Mouse (Mus musculus): ENCODE measurements around the gene Txnrd3. TPM values are rescaled to one million over a fixed set of nuclear protein-coding genes. Genes with fewer than 3 reads are reported as not detected.

Gene Txnrd3
- polyA plus RNA-seq, 1 experiment from 2014 or later: 11.3 TPM

DNA sequence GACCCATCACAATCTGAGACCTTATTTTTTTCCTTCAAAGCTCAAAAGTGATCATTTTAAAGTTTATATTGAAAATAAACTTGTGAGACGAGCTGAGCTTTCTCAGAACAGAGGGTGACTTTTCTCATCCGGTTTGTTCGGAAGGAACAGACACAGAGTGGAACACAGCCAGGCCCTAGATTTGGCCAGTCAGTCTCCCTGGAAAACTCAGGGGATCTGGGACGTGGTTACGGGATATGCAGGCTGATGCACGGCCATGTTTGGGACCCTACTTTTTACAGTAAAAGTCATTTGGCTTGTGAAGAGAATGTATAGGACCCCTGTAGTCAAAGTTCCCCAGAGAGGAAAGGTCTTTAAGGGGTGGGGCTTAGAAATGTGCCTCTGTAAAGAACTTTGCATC is 15.1 kb downstream of the Txnrd3 start:
- Histone ChIP-seq H3K4me3 (ENCODE audit: low read depth, low read length) (no peak overlapping the region), H3K36me3 (replicated peaks; ENCODE audit: control insufficient read depth, insufficient read depth, low read depth, low read length) (no peaks in the 10 kb centered on the region), H3K27me3 (ENCODE audit: control insufficient read depth, insufficient read depth, low read length) (no peaks in the 10 kb centered on the region), H3K4me2 (ENCODE audit: low read depth, low read length) (no peak overlapping the region), H3K27ac (replicated peaks; ENCODE audit: low read depth, low read length) (no peak overlapping the region), H3K4me1 (ENCODE audit: control insufficient read depth, insufficient read depth, low read length) (no peaks in the 10 kb centered on the region), H3K9ac (replicated peaks; ENCODE audit: low read length) (no peak overlapping the region), H3K9me3 (replicated peaks; ENCODE audit: control insufficient read depth, low read length) (no peaks in the 10 kb centered on the region)
- ATAC-seq (replicated peaks; ENCODE audit: insufficient number of reproducible peaks, low FRiP score, low TSS enrichment, low read depth) (no peak), DNase-seq (ENCODE audit: low spot score) (no peak)
- 86% methylated on average over 6 of the region's 6 CpGs for WGBS

DNA sequence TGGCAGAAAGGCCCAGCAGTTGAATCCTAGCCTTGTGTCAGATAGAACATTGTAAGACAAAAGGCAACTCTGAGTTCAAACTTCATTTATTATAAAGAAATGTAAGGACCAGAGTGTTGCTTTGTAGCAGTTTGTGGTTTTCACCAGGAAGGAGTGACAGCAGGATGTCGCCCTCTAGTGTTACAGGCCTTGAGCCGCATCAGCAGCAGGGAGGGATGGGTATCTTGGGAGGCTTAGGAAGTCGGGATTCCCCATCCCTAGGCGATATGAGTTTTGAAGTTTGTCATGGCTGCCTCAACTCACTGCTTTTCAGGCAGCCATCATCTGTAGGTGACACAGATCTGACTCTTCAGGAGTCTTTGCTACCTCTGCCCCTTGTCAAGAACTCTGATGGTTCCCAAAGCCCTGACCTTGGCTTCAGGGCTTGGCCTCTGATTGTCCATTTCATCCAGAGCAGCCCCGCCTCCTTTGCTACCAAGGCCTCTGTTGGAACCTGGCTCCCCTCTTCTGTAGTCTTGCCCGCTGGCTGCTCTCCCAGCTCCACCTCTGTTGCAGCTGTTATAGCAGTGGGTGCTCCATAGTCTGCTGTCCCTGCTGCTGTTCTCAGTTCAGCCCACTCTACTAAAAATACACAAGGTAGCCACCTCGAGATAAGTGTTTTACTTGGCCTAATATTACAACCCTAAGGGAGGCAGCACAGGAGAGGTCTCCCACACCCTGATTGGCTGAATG is 16.1 kb downstream of the Txnrd3 start:
- H3K4me2 ChIP-seq (ENCODE audit: low read depth, low read length): no peak overlapping the region
- H3K9ac ChIP-seq (replicated peaks; ENCODE audit: low read length): no peak overlapping the region
- 32% methylated on average over 7 of the region's 7 CpGs for WGBS
- H3K36me3 ChIP-seq (replicated peaks; ENCODE audit: control insufficient read depth, insufficient read depth, low read depth, low read length): no peaks in the 10 kb centered on the region
- H3K27ac ChIP-seq (replicated peaks; ENCODE audit: low read depth, low read length): no peak overlapping the region
- no peaks in the 10 kb centered on the region for H3K9me3 ChIP-seq (replicated peaks; ENCODE audit: control insufficient read depth, low read length)
- ATAC-seq (replicated peaks; ENCODE audit: insufficient number of reproducible peaks, low FRiP score, low TSS enrichment, low read depth) (no peak), DNase-seq (ENCODE audit: low spot score) (peak; percentile 44)
- H3K4me3 ChIP-seq (ENCODE audit: low read depth, low read length): no peak overlapping the region
- no peaks in the 10 kb centered on the region for H3K27me3 ChIP-seq (ENCODE audit: control insufficient read depth, insufficient read depth, low read length)
- no peaks in the 10 kb centered on the region for H3K4me1 ChIP-seq (ENCODE audit: control insufficient read depth, insufficient read depth, low read length)

DNA sequence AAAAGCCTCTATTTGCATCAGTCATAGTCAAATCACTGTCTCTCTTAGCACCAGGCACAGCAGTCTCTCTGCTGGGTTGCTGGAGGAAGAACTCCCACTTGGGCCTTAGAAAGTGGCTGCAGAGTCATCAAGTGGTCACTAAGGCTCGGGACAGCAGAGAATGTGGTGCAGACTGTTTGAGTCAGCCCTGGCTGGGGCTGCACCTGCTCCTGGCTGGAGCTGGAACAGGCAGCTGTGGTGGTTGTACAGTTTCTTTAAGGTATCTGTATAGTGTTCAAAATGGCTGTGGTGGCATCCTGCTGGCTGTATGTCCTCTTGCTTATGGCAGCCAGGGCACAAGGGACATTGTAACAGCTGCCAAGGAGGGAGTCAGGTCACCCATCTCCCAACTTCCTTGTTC is 16.7 kb downstream of the Txnrd3 start:
- no peak overlapping the region for H3K9ac ChIP-seq (replicated peaks; ENCODE audit: low read length)
- no peaks in the 10 kb centered on the region for H3K9me3 ChIP-seq (replicated peaks; ENCODE audit: control insufficient read depth, low read length)
- H3K4me1 ChIP-seq (ENCODE audit: control insufficient read depth, insufficient read depth, low read length): no peaks in the 10 kb centered on the region
- H3K36me3 ChIP-seq (replicated peaks; ENCODE audit: control insufficient read depth, insufficient read depth, low read depth, low read length): no peaks in the 10 kb centered on the region
- H3K27ac ChIP-seq (replicated peaks; ENCODE audit: low read depth, low read length): no peak overlapping the region
- no peak for DNase-seq (ENCODE audit: low spot score)
- H3K27me3 ChIP-seq (ENCODE audit: control insufficient read depth, insufficient read depth, low read length): no peaks in the 10 kb centered on the region
- no peak overlapping the region for H3K4me3 ChIP-seq (ENCODE audit: low read depth, low read length)
- 75% methylated on average over 1 of the region's 1 CpGs for WGBS
- no peak overlapping the region for H3K4me2 ChIP-seq (ENCODE audit: low read depth, low read length)
- no peak for ATAC-seq (replicated peaks; ENCODE audit: insufficient number of reproducible peaks, low FRiP score, low TSS enrichment, low read depth)

DNA sequence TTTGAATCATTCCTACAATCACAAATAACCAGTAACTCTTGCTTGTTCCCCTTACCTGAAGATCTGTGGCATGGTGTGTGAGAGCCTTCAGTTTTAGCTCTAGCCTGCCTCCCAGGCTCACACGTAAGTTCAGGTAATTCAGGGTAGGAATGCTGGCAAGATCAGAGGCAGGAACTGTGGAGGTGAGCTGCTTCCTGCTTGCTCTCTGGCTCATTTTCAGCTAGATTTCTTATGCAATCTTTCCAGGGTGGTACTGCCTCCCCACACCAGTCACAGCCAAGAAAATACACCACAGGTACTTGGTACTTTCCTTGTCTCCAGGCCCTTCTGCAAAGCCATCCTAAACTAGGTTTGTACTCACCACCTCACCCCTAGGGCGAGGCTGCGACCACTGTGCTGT is 18.7 kb downstream of the Txnrd3 start:
- DNase-seq (ENCODE audit: low spot score) (no peak), ATAC-seq (replicated peaks; ENCODE audit: insufficient number of reproducible peaks, low FRiP score, low TSS enrichment, low read depth) (no peak)
- Histone ChIP-seq H3K27me3 (ENCODE audit: control insufficient read depth, insufficient read depth, low read length) (no peaks in the 10 kb centered on the region), H3K36me3 (replicated peaks; ENCODE audit: control insufficient read depth, insufficient read depth, low read depth, low read length) (no peaks in the 10 kb centered on the region), H3K4me2 (ENCODE audit: low read depth, low read length) (no peak overlapping the region), H3K4me3 (ENCODE audit: low read depth, low read length) (no peak overlapping the region), H3K9me3 (replicated peaks; ENCODE audit: control insufficient read depth, low read length) (no peaks in the 10 kb centered on the region), H3K27ac (replicated peaks; ENCODE audit: low read depth, low read length) (no peak overlapping the region), H3K4me1 (ENCODE audit: control insufficient read depth, insufficient read depth, low read length) (no peaks in the 10 kb centered on the region), H3K9ac (replicated peaks; ENCODE audit: low read length) (no peak overlapping the region)
- 92% methylated on average over 3 of the region's 3 CpGs for WGBS

DNA sequence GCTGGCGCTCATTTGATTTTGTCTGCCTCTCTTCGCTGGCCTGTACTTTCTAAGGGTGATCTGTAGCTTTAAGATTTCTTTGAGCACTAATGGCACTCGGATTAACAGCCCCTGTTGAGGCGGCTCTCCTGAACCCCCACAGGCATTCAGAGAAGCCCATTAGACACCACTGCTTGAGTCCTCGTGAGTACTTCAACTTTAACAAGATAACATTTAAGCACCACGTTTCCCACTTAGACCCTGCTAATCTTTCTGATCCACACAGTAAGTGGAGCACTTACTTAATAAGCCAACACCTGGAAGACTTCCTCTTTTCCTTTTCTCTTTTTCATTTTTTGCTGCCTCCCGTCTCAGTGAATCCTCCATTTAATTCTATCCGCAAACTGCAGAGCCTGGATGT is 21.4 kb downstream of the Txnrd3 start:
- no peak for DNase-seq (ENCODE audit: low spot score)
- Histone ChIP-seq H3K36me3 (replicated peaks; ENCODE audit: control insufficient read depth, insufficient read depth, low read depth, low read length) (no peaks in the 10 kb centered on the region), H3K4me1 (ENCODE audit: control insufficient read depth, insufficient read depth, low read length) (no peaks in the 10 kb centered on the region), H3K9me3 (replicated peaks; ENCODE audit: control insufficient read depth, low read length) (no peaks in the 10 kb centered on the region), H3K9ac (replicated peaks; ENCODE audit: low read length) (no peak overlapping the region), H3K4me2 (ENCODE audit: low read depth, low read length) (no peak overlapping the region), H3K27ac (replicated peaks; ENCODE audit: low read depth, low read length) (no peak overlapping the region), H3K27me3 (ENCODE audit: control insufficient read depth, insufficient read depth, low read length) (no peaks in the 10 kb centered on the region), H3K4me3 (ENCODE audit: low read depth, low read length) (no peak overlapping the region)
- WGBS: 58% methylated on average over 8 of the region's 8 CpGs
- ATAC-seq (replicated peaks; ENCODE audit: insufficient number of reproducible peaks, low FRiP score, low TSS enrichment, low read depth): no peak

DNA sequence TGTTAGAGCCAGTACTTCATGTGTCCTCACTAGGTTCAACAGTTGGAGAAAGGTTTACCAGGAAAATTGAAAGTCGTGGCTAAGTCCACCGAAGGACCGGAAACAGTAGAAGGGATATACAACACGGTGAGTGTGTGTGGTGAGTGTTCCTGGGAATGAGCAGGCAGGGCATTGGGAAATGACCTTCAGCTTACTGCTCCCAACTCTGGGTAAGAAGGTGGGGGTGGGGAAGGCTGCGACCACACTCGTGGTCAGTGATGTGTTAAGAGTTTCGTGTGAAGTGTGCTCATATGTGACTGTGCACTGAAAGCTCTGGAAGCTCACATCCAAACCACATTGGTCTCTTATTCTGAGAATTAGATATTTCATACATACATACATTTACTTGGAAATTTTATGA is 21.9 kb downstream of the Txnrd3 start:
- DNase-seq (ENCODE audit: low spot score) (no peak), ATAC-seq (replicated peaks; ENCODE audit: insufficient number of reproducible peaks, low FRiP score, low TSS enrichment, low read depth) (no peak)
- WGBS: 81% methylated on average over 7 of the region's 7 CpGs

DNA sequence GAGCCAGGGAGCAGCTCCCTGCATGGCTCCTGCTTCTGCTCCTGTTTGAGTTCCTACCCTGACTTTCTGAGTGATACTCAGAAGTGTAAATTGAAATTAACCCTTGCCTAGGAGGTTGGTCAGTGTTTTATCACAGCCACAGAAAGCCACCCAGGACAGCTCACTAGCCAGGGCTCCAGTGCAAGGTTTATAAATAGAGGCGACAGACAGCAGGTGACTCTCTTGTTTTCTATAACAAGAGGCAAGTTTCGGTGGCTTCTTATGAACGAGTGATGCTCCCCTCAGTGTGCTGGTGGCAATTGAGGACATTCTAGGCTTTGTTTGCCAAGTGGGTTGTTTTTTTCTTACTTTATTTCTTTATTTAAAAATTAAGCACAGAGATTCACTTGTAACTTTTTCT is 23.2 kb downstream of the Txnrd3 start:
- 86% methylated on average over 3 of the region's 3 CpGs for WGBS
- Histone ChIP-seq H3K27ac (replicated peaks; ENCODE audit: low read depth, low read length) (no peak overlapping the region), H3K9me3 (replicated peaks; ENCODE audit: control insufficient read depth, low read length) (no peaks in the 10 kb centered on the region), H3K4me3 (ENCODE audit: low read depth, low read length) (no peak overlapping the region), H3K36me3 (replicated peaks; ENCODE audit: control insufficient read depth, insufficient read depth, low read depth, low read length) (no peaks in the 10 kb centered on the region), H3K27me3 (ENCODE audit: control insufficient read depth, insufficient read depth, low read length) (no peaks in the 10 kb centered on the region), H3K9ac (replicated peaks; ENCODE audit: low read length) (no peak overlapping the region), H3K4me2 (ENCODE audit: low read depth, low read length) (no peak overlapping the region), H3K4me1 (ENCODE audit: control insufficient read depth, insufficient read depth, low read length) (no peaks in the 10 kb centered on the region)
- DNase-seq (ENCODE audit: low spot score) (no peak), ATAC-seq (replicated peaks; ENCODE audit: insufficient number of reproducible peaks, low FRiP score, low TSS enrichment, low read depth) (no peak)

More for the DNA sequence above, 21.9 kb downstream of the Txnrd3 start:
- Histone ChIP-seq H3K27ac (replicated peaks; ENCODE audit: low read depth, low read length) (no peak overlapping the region), H3K4me2 (ENCODE audit: low read depth, low read length) (no peak overlapping the region), H3K36me3 (replicated peaks; ENCODE audit: control insufficient read depth, insufficient read depth, low read depth, low read length) (no peaks in the 10 kb centered on the region), H3K9ac (replicated peaks; ENCODE audit: low read length) (no peak overlapping the region), H3K4me3 (ENCODE audit: low read depth, low read length) (no peak overlapping the region), H3K4me1 (ENCODE audit: control insufficient read depth, insufficient read depth, low read length) (no peaks in the 10 kb centered on the region), H3K9me3 (replicated peaks; ENCODE audit: control insufficient read depth, low read length) (no peaks in the 10 kb centered on the region), H3K27me3 (ENCODE audit: control insufficient read depth, insufficient read depth, low read length) (no peaks in the 10 kb centered on the region)

DNA sequence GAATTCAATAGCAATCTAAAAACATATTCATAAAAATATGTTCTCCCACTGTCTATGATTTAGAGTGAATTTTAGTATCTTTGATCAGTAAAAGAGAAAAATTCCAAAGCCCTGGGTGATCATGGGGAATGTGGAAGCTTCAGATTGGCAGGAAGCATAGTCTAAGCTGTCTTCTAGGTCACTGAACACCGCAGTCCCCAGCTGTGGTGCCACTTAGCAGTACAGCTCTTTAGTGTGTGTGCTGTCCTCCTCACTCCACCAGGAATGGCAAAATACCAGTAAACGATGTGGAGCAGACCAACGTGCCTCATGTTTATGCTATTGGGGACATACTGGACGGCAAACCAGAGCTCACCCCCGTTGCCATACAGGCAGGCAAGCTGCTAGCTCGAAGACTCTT is 25.8 kb downstream of the Txnrd3 start:
- no peaks in the 10 kb centered on the region for H3K4me1 ChIP-seq (ENCODE audit: control insufficient read depth, insufficient read depth, low read length)
- no peak overlapping the region for H3K4me3 ChIP-seq (ENCODE audit: low read depth, low read length)
- H3K36me3 ChIP-seq (replicated peaks; ENCODE audit: control insufficient read depth, insufficient read depth, low read depth, low read length): no peaks in the 10 kb centered on the region
- no peak overlapping the region for H3K9ac ChIP-seq (replicated peaks; ENCODE audit: low read length)
- H3K4me2 ChIP-seq (ENCODE audit: low read depth, low read length): no peak overlapping the region
- H3K27me3 ChIP-seq (ENCODE audit: control insufficient read depth, insufficient read depth, low read length): no peaks in the 10 kb centered on the region
- ATAC-seq (replicated peaks; ENCODE audit: insufficient number of reproducible peaks, low FRiP score, low TSS enrichment, low read depth) (no peak), DNase-seq (ENCODE audit: low spot score) (no peak)
- H3K27ac ChIP-seq (replicated peaks; ENCODE audit: low read depth, low read length): no peak overlapping the region
- 89% methylated on average over 6 of the region's 6 CpGs for WGBS
- H3K9me3 ChIP-seq (replicated peaks; ENCODE audit: control insufficient read depth, low read length): no peaks in the 10 kb centered on the region

Data from embryonic facial prominence, embryonic 11.5 days (tissue).